Mouse (Mus musculus) brain, embryonic 18.5 days (tissue): Measurements from ENCODE around the gene Tmem200a.
"Not testable (repeated sequence)": the region's sequence is repeated elsewhere in the genome, so short reads cannot be mapped to it uniquely, and the experiment has no call there.

Source experiments
- DNase-seq: peaks from one replicate; pipeline ENCODE4 v3.0.0-alpha.2; 2012; ENCODE audit warnings: low read depth, low spot score

Tmem200a gene

GRCm38 (mm10) chr10:25982617-25983016, 96.2 kb downstream of the Tmem200a start:
- DNase-seq = peak; percentile 20

GRCm38 (mm10) chr10:25962863-25963262, 116.0 kb downstream of the Tmem200a start:
- DNase-seq = no peak

- no peak for DNase-seq
Measured at GRCm38 (mm10) chr10:25961066-25961465, 117.8 kb downstream of the Tmem200a start.

GRCm38 (mm10) chr10:25958762-25959753, 119.8 kb downstream of the Tmem200a start:
- DNase-seq = no peak

GRCm38 (mm10) chr10:25954641-25955228, 124.1 kb downstream of the Tmem200a start:
- no peak for DNase-seq

- no peak for DNase-seq
Measured at GRCm38 (mm10) chr10:25952838-25953237, 126.0 kb downstream of the Tmem200a start.

- no peak for DNase-seq
Measured at GRCm38 (mm10) chr10:25952150-25952549, 126.7 kb downstream of the Tmem200a start.

GRCm38 (mm10) chr10:25945866-25946265, 133.0 kb downstream of the Tmem200a start:
- no peak for DNase-seq

GRCm38 (mm10) chr10:25944641-25945040, 134.2 kb downstream of the Tmem200a start:
- DNase-seq = no peak

- no peak for DNase-seq
Measured at GRCm38 (mm10) chr10:25931796-25932195, 147.1 kb downstream of the Tmem200a start.

GRCm38 (mm10) chr10:25929401-25930150, 149.3 kb downstream of the Tmem200a start:
- DNase-seq = peak; percentile 26

GRCm38 (mm10) chr10:25928861-25929368, 149.9 kb downstream of the Tmem200a start:
- no peak for DNase-seq

GRCm38 (mm10) chr10:25928448-25928786, 150.4 kb downstream of the Tmem200a start:
- no peak for DNase-seq

- DNase-seq = no peak
Measured at GRCm38 (mm10) chr10:25927553-25928447, 151.1 kb downstream of the Tmem200a start.

GRCm38 (mm10) chr10:25920640-25921278, 158.1 kb downstream of the Tmem200a start:
- DNase-seq = no peak

GRCm38 (mm10) chr10:25918103-25918502, 160.7 kb downstream of the Tmem200a start:
- no peak for DNase-seq

- DNase-seq = no peak
Measured at GRCm38 (mm10) chr10:25910270-25910669, 168.6 kb downstream of the Tmem200a start.

- no peak for DNase-seq
Measured at GRCm38 (mm10) chr10:25908027-25909012, 170.5 kb downstream of the Tmem200a start.

- not testable (repeated sequence) for DNase-seq
Measured at GRCm38 (mm10) chr10:25894126-25894525, 184.7 kb downstream of the Tmem200a start.
